Mouse (Mus musculus) erythroblast, embryonic 14.5 days (primary cell): ENCODE results near the gene Olfr323.

Experiments used
- GATA1 ChIP-seq: IDR thresholded peaks from 2 replicates; pipeline ENCODE4 v1.6.1; 2012; ENCODE audit warnings: low read length, inconsistent platforms, mixed read lengths
- TAL1 ChIP-seq: IDR thresholded peaks from 3 replicates; pipeline ENCODE4 v1.6.1; 2012; ENCODE audit warnings: low read length, inconsistent platforms, mixed read lengths

DNA sequence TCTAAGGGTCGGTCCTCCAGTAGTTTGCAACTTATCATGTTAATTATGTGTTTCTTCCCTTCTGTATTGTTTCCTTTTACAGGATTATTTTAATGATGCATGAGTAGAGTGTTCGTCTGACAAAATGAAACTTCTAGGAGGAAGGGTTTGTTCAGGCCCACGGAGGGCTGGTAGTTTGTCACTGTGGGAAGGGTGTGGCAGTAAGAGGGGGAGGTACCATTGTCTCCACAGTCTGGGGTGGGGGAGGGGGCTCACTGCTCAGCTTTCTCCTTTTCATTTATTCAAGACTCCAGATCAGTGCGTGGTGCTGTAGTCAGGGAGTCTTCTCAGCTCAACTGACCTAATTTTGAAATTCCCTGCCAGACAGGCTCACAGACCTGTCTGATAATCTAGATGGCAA lies 4.2 kb downstream of the Olfr323 start:
- no peak for TF ChIP-seq TAL1
- TF ChIP-seq GATA1: no peak
